Mouse (Mus musculus) heart, embryonic 11.5 days (tissue): ENCODE data around the gene Treml1. TPM values are rescaled to one million over a fixed set of nuclear protein-coding genes. Genes with fewer than 3 reads are reported as not detected.

Experiments
- ATAC-seq: fragments of 200-750 bp; cut with Nextera tagmentation; replicated peaks from 2 replicates; pipeline ENCODE4 v1.8.0; 2017; ENCODE audit warnings: moderate library complexity; ENCODE audit not compliant: insufficient number of reproducible peaks, low FRiP score, low TSS enrichment
- H3K27ac ChIP-seq: fragments of 300-500 bp; sonication (generic); 2 replicates; pipeline ENCODE4 v1.5.1; 2014; ENCODE audit warnings: mild to moderate bottlenecking, low read depth, low read length
- H3K27me3 ChIP-seq: fragments of 300-500 bp; sonication (generic); 2 replicates; pipeline ENCODE4 v1.6.1; 2014; ENCODE audit warnings: mild to moderate bottlenecking, low read length, mixed read lengths; ENCODE audit not compliant: control insufficient read depth, insufficient read depth
- H3K36me3 ChIP-seq: fragments of 300-500 bp; sonication (generic); 2 replicates; pipeline ENCODE4 v1.6.1; 2014; ENCODE audit warnings: mild to moderate bottlenecking, low read length, moderate library complexity, mixed read lengths; ENCODE audit not compliant: control insufficient read depth, insufficient read depth
- H3K4me1 ChIP-seq: fragments of 300-500 bp; sonication (generic); 2 replicates; pipeline ENCODE4 v1.6.1; 2014; ENCODE audit warnings: low read length; ENCODE audit not compliant: control insufficient read depth, insufficient read depth
- H3K4me2 ChIP-seq: fragments of 300-500 bp; sonication (generic); 2 replicates; pipeline ENCODE4 v1.6.1; 2014; ENCODE audit warnings: mild to moderate bottlenecking, moderate library complexity
- H3K4me3 ChIP-seq: fragments of 300-500 bp; sonication (generic); 2 replicates; pipeline ENCODE4 v1.5.1; 2014; ENCODE audit warnings: low read depth, low read length
- H3K9ac ChIP-seq: fragments of 300-500 bp; sonication (generic); 2 replicates; pipeline ENCODE4 v1.6.1; 2014; ENCODE audit warnings: mild to moderate bottlenecking, low read depth, low read length, moderate library complexity
- H3K9me3 ChIP-seq: fragments of 300-500 bp; sonication (generic); replicated peaks from 2 replicates; pipeline ENCODE4 v1.6.1; 2016; ENCODE audit warnings: low read length; ENCODE audit not compliant: control insufficient read depth
- WGBS: fragments of 180-500 bp; shearing (Covaris S2); extraction: QIAGEN DNeasy Blood & Tissue Kit; methylation state at CpG from one replicate; pipeline ENCODE4 v1.1.7; 2014; ENCODE audit not compliant: insufficient replicate concordance; 5-methylcytosine and 5-hydroxymethylcytosine counted together
- polyA plus RNA-seq: library from polyadenylated mRNA; unstranded; fragments of >200 nt; fragmentation: Nextera tagmentation; extraction: Ambion mirVana; gene quantifications from 2 replicates; pipeline ENCODE4 v1.2.1, GENCODE M21; 2014

The Treml1 gene
- polyA plus RNA-seq, 1 experiment from 2014 or later, result 5.0 TPM

DNA sequence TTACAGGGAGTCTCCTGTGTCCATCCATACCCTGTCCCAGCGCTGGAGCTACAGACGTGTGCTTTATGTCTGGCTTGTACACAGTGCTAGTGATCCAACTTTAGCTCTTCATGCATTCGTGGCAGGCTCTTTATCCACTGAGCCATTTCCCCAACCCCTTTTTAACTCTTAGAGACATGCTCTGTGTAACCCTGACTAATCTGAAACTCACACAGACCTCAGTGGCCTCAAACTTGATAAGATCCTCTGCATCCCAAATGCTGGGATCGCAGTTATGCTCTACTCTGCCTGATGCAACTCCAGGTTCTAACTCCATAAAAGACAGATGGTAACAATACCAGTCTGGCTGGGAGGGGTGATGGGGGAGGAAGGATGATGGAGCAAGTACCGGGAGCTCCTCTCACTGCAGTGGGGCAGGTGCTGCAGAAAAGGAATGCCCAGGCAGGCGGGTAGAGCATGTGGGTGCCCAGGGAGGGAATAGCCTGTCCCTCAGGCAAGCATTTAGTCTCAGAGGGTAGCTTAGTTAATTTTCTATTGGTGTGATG is 3.8 kb downstream of the Treml1 start:
- WGBS, result 66% methylated on average over 6 of the region's 6 CpGs
- Histone ChIP-seq H3K4me1 (peaks cover 8% of the 10 kb centered on the region), H3K36me3 (no peaks in the 10 kb centered on the region), H3K27ac (no peak overlapping the region), H3K9ac (no peak overlapping the region), H3K4me3 (no peak overlapping the region), H3K9me3 (no peaks in the 10 kb centered on the region), H3K4me2 (no peak overlapping the region), H3K27me3 (no peaks in the 10 kb centered on the region)
- no peak for ATAC-seq

GRCm38 (mm10) chr17:48365511-48366155 is 5.9 kb downstream of the Treml1 start:
- Histone ChIP-seq H3K9me3 (no peaks in the 10 kb centered on the region), H3K27me3 (no peaks in the 10 kb centered on the region), H3K4me2 (no peak overlapping the region), H3K36me3 (no peaks in the 10 kb centered on the region), H3K27ac (no peak overlapping the region), H3K4me1 (peaks cover 5% of the 10 kb centered on the region; the same call in 1 of the 2 replicates), H3K4me3 (no peak overlapping the region), H3K9ac (no peak overlapping the region)
- WGBS, result 59% methylated on average over 9 of the region's 9 CpGs
- ATAC-seq, result no peak

GRCm38 (mm10) chr17:48366806-48367205 is 7.1 kb downstream of the Treml1 start:
- WGBS, result 72% methylated on average over 5 of the region's 5 CpGs
- Histone ChIP-seq H3K9ac (no peak overlapping the region), H3K27ac (no peak overlapping the region), H3K4me2 (no peak overlapping the region), H3K4me1 (peaks cover 5% of the 10 kb centered on the region; the same call in 1 of the 2 replicates), H3K9me3 (no peaks in the 10 kb centered on the region), H3K4me3 (no peak overlapping the region), H3K36me3 (no peaks in the 10 kb centered on the region), H3K27me3 (no peaks in the 10 kb centered on the region)
- no peak for ATAC-seq

DNA sequence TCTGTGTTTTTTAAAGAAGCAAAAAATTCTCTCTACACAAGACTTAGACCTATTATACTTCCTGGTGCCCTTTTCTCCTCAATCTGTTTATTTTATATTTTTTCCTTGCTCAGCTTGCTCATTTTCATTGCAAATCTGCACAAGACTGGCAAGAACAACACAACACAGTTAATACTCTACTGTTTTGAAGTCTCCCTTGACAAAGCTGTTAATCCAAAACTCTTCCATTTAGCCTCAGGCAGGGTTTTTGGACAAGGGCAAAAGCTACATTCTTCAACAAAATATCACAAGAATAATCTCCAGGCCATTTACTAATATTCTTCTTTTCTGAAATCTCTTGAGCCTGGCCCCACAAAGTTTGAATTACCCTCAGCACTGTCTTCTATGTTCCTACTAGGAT is 11.9 kb downstream of the Treml1 start:
- H3K27ac ChIP-seq, result no peak overlapping the region
- no peak overlapping the region for H3K4me3 ChIP-seq
- no peaks in the 10 kb centered on the region for H3K36me3 ChIP-seq
- H3K4me2 ChIP-seq, result no peak overlapping the region
- H3K27me3 ChIP-seq, result no peaks in the 10 kb centered on the region
- H3K9me3 ChIP-seq, result no peaks in the 10 kb centered on the region
- ATAC-seq, result no peak
- H3K4me1 ChIP-seq, result no peaks in the 10 kb centered on the region
- no peak overlapping the region for H3K9ac ChIP-seq

GRCm38 (mm10) chr17:48372987-48373386 is 13.3 kb downstream of the Treml1 start:
- no peaks in the 10 kb centered on the region for H3K4me1 ChIP-seq
- H3K4me2 ChIP-seq, result no peak overlapping the region
- H3K9ac ChIP-seq, result no peak overlapping the region
- no peaks in the 10 kb centered on the region for H3K36me3 ChIP-seq
- H3K27ac ChIP-seq, result no peak overlapping the region
- H3K9me3 ChIP-seq, result no peaks in the 10 kb centered on the region
- H3K27me3 ChIP-seq, result no peaks in the 10 kb centered on the region
- H3K4me3 ChIP-seq, result no peak overlapping the region
- 72% methylated on average over 8 of the region's 8 CpGs for WGBS
- ATAC-seq, result no peak

GRCm38 (mm10) chr17:48376102-48376501 is 16.4 kb downstream of the Treml1 start:
- no peak for ATAC-seq
- 85% methylated on average over 1 of the region's 1 CpGs for WGBS

DNA sequence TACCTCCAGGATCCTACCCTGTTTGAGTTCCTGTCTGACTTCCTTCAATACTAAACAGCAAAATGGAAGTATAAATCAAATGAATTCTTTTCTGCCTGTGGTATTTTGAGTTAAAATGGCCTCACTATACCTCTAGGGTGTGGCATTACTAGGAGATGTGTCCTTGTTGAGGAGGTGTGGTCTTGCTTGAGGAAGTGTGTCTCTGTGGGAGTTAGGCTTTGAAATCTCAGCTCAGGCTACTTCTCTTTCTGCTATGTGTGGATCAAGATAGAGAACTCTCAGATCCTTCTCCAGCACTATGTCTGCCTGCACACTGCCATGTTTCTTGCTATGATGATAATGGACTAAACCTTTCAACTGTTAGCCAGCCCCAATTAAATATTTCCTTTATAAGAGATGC is 19.3 kb downstream of the Treml1 start:
- no peak overlapping the region for H3K4me2 ChIP-seq
- H3K27ac ChIP-seq, result no peak overlapping the region
- no peaks in the 10 kb centered on the region for H3K27me3 ChIP-seq
- H3K4me3 ChIP-seq, result no peak overlapping the region
- ATAC-seq, result no peak
- no peaks in the 10 kb centered on the region for H3K4me1 ChIP-seq
- no peak overlapping the region for H3K9ac ChIP-seq
- H3K9me3 ChIP-seq, result no peaks in the 10 kb centered on the region
- H3K36me3 ChIP-seq, result no peaks in the 10 kb centered on the region

More at GRCm38 (mm10) chr17:48376102-48376501, 16.4 kb downstream of the Treml1 start:
- no peak overlapping the region for H3K27ac ChIP-seq
- no peak overlapping the region for H3K4me2 ChIP-seq
- H3K9me3 ChIP-seq, result no peaks in the 10 kb centered on the region
- H3K27me3 ChIP-seq, result no peaks in the 10 kb centered on the region
- no peaks in the 10 kb centered on the region for H3K4me1 ChIP-seq
- H3K36me3 ChIP-seq, result no peaks in the 10 kb centered on the region
- H3K9ac ChIP-seq, result no peak overlapping the region
- H3K4me3 ChIP-seq, result no peak overlapping the region

- Histone ChIP-seq H3K4me1 (no peaks in the 10 kb centered on the region), H3K4me2 (no peak overlapping the region), H3K27ac (no peak overlapping the region), H3K27me3 (no peaks in the 10 kb centered on the region), H3K9ac (no peak overlapping the region), H3K9me3 (no peaks in the 10 kb centered on the region), H3K36me3 (peaks cover 43% of the 10 kb centered on the region), H3K4me3 (no peak overlapping the region)
- no peak for ATAC-seq
- 84% methylated on average over 2 of the region's 2 CpGs for WGBS
Measured at GRCm38 (mm10) chr17:48385786-48386461, 26.2 kb downstream of the Treml1 start.

DNA sequence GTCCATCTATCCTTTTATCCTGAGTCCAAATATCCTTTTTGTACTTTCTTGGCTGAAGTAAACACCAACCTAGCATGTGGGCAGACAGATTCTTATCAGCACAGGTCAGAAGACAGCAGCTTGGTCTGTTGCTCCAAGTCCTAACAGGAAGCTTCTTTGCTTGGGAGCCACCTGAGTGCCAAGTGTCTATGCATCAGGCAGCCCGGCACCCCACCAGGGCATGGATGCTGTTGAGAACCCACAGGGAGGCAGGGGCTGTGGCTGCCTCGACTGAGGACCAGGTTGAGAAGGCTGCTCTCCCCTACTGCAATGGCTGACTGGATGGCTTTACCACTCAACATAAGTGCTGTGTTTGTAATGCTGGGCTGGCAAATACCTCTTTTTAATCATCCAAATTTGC is 28.9 kb downstream of the Treml1 start:
- no peaks in the 10 kb centered on the region for H3K9me3 ChIP-seq

More for the DNA sequence above, 28.9 kb downstream of the Treml1 start:
- no peak for ATAC-seq
- Histone ChIP-seq H3K4me2 (no peak overlapping the region), H3K4me1 (no peaks in the 10 kb centered on the region), H3K9ac (no peak overlapping the region), H3K36me3 (peaks cover 66% of the 10 kb centered on the region), H3K27ac (no peak overlapping the region), H3K4me3 (no peak overlapping the region), H3K27me3 (no peaks in the 10 kb centered on the region)
- 75% methylated on average over 2 of the region's 2 CpGs for WGBS
